Mouse (Mus musculus): Measurements from ENCODE around the gene Echs1.

GRCm38 (mm10) chr7:140135106-140135770 lies 19.0 kb upstream of the Echs1 start:
- TF ChIP-seq CTCF (IDR thresholded peaks at IDR 0.05) = no peak
- TF ChIP-seq EP300 (IDR thresholded peaks at IDR 0.05) = no peak

Data from lung, postnatal 0 days (tissue).